Mouse (Mus musculus) cerebellum, adult 11-12 months (tissue): ENCODE results near the gene Med15.
A peak's percentile ranks its signal among the peaks of the same experiment; 100 is the strongest.

Experiments used
- DNase-seq: peaks from one replicate; pipeline ENCODE4 v3.0.0; 2022

The Med15 gene

GRCm38 (mm10) chr16:17729974-17730373, 2.7 kb downstream of the Med15 start:
- no peak for DNase-seq

GRCm38 (mm10) chr16:17727179-17727861, 5.4 kb downstream of the Med15 start:
- DNase-seq: no peak

- peak; percentile 17 for DNase-seq
Observed at GRCm38 (mm10) chr16:17724448-17724847, 8.2 kb downstream of the Med15 start.

GRCm38 (mm10) chr16:17723325-17723626, 9.4 kb downstream of the Med15 start:
- no peak for DNase-seq

- peak; percentile 90 for DNase-seq
Observed at GRCm38 (mm10) chr16:17722461-17723324, 10.0 kb downstream of the Med15 start.

GRCm38 (mm10) chr16:17721822-17722460, 10.8 kb downstream of the Med15 start:
- DNase-seq: no peak

GRCm38 (mm10) chr16:17721114-17721808, 11.4 kb downstream of the Med15 start:
- DNase-seq: no peak

- no peak for DNase-seq
Observed at GRCm38 (mm10) chr16:17717791-17718190, 14.9 kb downstream of the Med15 start.

GRCm38 (mm10) chr16:17707541-17707940, 25.1 kb downstream of the Med15 start:
- DNase-seq: no peak

GRCm38 (mm10) chr16:17701043-17701405, 31.7 kb downstream of the Med15 start:
- no peak for DNase-seq

GRCm38 (mm10) chr16:17700386-17701042, 32.2 kb downstream of the Med15 start:
- DNase-seq: no peak

GRCm38 (mm10) chr16:17694860-17695259, 37.8 kb downstream of the Med15 start:
- DNase-seq: no peak

- DNase-seq: peak; percentile 58
Observed at GRCm38 (mm10) chr16:17669886-17670285, 62.8 kb downstream of the Med15 start.

- no peak for DNase-seq
Observed at GRCm38 (mm10) chr16:17665568-17665967, 67.1 kb downstream of the Med15 start.

GRCm38 (mm10) chr16:17656212-17656871, 76.3 kb downstream of the Med15 start:
- DNase-seq: peak; percentile 25

- peak; percentile 54 for DNase-seq
Observed at GRCm38 (mm10) chr16:17654188-17654795, 78.4 kb downstream of the Med15 start.

- peak; percentile 51 for DNase-seq
Observed at GRCm38 (mm10) chr16:17653601-17654000, 79.1 kb downstream of the Med15 start.

- DNase-seq: peak; percentile 36
Observed at GRCm38 (mm10) chr16:17652607-17653006, 80.1 kb downstream of the Med15 start.

GRCm38 (mm10) chr16:17650711-17651110, 82.0 kb downstream of the Med15 start:
- peak; percentile 66 for DNase-seq

- DNase-seq: peak; percentile 59
Observed at GRCm38 (mm10) chr16:17649925-17650605, 82.6 kb downstream of the Med15 start.
